Mouse (Mus musculus) myocyte (in vitro differentiated cells): ENCODE measurements around the gene Itgae.

ENCODE experiments used
- CEBPB ChIP-seq: IDR thresholded peaks from 2 replicates; pipeline ENCODE4 v1.6.1; 2011; ENCODE audit warnings: mild to moderate bottlenecking, moderate library complexity; ENCODE audit not compliant: poor library complexity, insufficient read depth, severe bottlenecking
- E2F4 ChIP-seq: IDR thresholded peaks from one replicate; pipeline ENCODE4 v1.6.1; 2011; ENCODE audit warnings: mild to moderate bottlenecking, control low read depth, moderate library complexity; ENCODE audit not compliant: insufficient read depth
- MAX ChIP-seq: IDR thresholded peaks from one replicate; pipeline ENCODE4 v1.6.1; 2011; ENCODE audit warnings: low read depth, mild to moderate bottlenecking, control low read depth
- MYOD1 ChIP-seq, 3 experiments: IDR thresholded peaks; one replicate each; pipeline ENCODE4 v1.6.1; 2011; ENCODE audit warnings: control low read depth in 2 of 3, low read depth in 2 of 3, mild to moderate bottlenecking in 2 of 3, moderate library complexity in 1 of 3; ENCODE audit not compliant: insufficient read length in 2 of 3, control insufficient read depth in 1 of 3
- MYOG ChIP-seq, 3 experiments: IDR thresholded peaks; one replicate each; pipeline ENCODE4 v1.6.1; 2011; ENCODE audit warnings: control low read depth in 2 of 3, low read depth in 2 of 3, mild to moderate bottlenecking in 2 of 3; ENCODE audit not compliant: insufficient read length in 2 of 3, control insufficient read depth in 1 of 3, insufficient read depth in 1 of 3
- POLR2A ChIP-seq: IDR thresholded peaks from one replicate; pipeline ENCODE4 v1.6.1; 2011; ENCODE audit warnings: low read depth, mild to moderate bottlenecking, control low read depth, moderate library complexity; ENCODE audit not compliant: insufficient read length
- POLR2AphosphoS2 ChIP-seq: IDR thresholded peaks from one replicate; pipeline ENCODE4 v1.6.1; 2011; ENCODE audit warnings: low read depth, control low read depth; ENCODE audit not compliant: insufficient read length
- USF1 ChIP-seq: IDR thresholded peaks from one replicate; pipeline ENCODE4 v1.6.1; 2011; ENCODE audit warnings: low read depth, mild to moderate bottlenecking, control low read depth, moderate library complexity

DNA sequence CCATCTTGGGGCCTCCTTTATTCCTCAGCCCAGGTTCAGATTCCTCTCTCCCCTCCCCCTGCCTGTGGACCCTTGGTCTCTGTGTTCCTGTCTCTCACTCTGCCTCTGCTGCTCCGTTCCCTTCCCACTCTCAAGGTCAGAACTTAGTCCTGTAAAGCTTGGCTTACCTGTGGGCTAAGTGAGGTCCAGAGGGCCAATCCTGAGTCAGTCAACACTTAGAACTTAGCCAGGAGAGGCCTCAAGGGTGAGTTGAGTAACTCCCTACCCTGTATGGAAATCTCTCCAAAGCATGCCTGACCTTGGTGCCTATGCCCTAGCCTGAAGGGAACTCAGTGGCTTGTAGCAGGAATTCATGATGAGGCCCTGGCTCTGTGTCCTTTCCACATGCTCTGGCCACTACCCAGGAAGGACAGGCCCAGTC lies 53.9 kb downstream of the Itgae start:
- TF ChIP-seq CEBPB (no peak), POLR2A (no peak), MYOG (IDR thresholded peaks at IDR 0.05; ENCODE audit: control insufficient read depth in 1 of 3, insufficient read depth in 1 of 3, insufficient read length in 2 of 3, low read depth in 2 of 3) (no peak), POLR2AphosphoS2 (no peak), MAX (no peak), E2F4 (no peak), MYOD1 (IDR thresholded peaks at IDR 0.05; ENCODE audit: control insufficient read depth in 1 of 3, insufficient read length in 2 of 3, low read depth in 2 of 3) (no peak), USF1 (no peak)
